In genomic region chrX:85566256-85566655, GRCm38 (mm10) we compare ENCODE assay signal across 21 mouse cellular contexts. TPM values are rescaled to one million over a fixed set of nuclear protein-coding genes. Genes with fewer than 3 reads are reported as not detected.
DNase-seq lines count a peak whose midpoint lies in the region; ATAC-seq and TF ChIP-seq lines count a peak whose summit lies in the region.
"Had no signal": no experiment of that assay in that cellular context is flagged by ENCODE, and none has a peak within 500 bp of the region (broad histone marks: within the 10 kb centered on the region; RNA-seq: fewer than 3 reads in every experiment).

No protein-coding gene starts in this region.

- no peaks in the 10 kb centered on the region for H3K9me3 ChIP-seq in ES-E14 (ENCODE audit: control insufficient read depth, insufficient read depth, low read depth, low read length)
- H3K9me3 ChIP-seq: embryonic facial prominence, embryonic 10.5 days; embryonic facial prominence, embryonic 12.5 days; forebrain, embryonic 13.5 days; forebrain, embryonic 15.5 days had no signal

- peak; percentile 26; the same call in 1 of the 2 replicates for ATAC-seq in megakaryocyte progenitor cell, adult 5-6 weeks (replicated peaks; ENCODE audit: poor library complexity)
- ATAC-seq: forebrain, embryonic 13.5 days; forebrain, embryonic 15.5 days; forebrain, postnatal 0 days had no signal

- no peaks in the 10 kb centered on the region for H3K4me1 ChIP-seq in ES-E14 (ENCODE audit: control insufficient read depth in 2 of 2, insufficient read depth in 2 of 2, low read length in 2 of 2, poor library complexity in 1 of 2)
- H3K4me1 ChIP-seq: embryonic facial prominence, embryonic 10.5 days; embryonic facial prominence, embryonic 12.5 days; forebrain, embryonic 13.5 days; forebrain, embryonic 15.5 days had no signal

- no peak overlapping the region for H3K9ac ChIP-seq in ES-E14 (ENCODE audit: insufficient read depth, low read depth, low read length, poor library complexity, severe bottlenecking)
- H3K9ac ChIP-seq: embryonic facial prominence, embryonic 12.5 days; forebrain, embryonic 13.5 days; forebrain, embryonic 15.5 days; forebrain, postnatal 0 days had no signal

- no peak for TF ChIP-seq CTCF in left cerebral cortex, adult 2 months (IDR thresholded peaks at IDR 0.05)

- in situ Hi-C loops in ES-E14 (cut with MboI; ENCODE audit: low sequenced_read_pairs in 2 of 2, unreplicated experiment in 2 of 2) = no loop called here

- H3K36me3 ChIP-seq in ES-E14 (ENCODE audit: control insufficient read depth, insufficient read depth, low read length, poor library complexity, severe bottlenecking) = no peaks in the 10 kb centered on the region
- H3K36me3 ChIP-seq: embryonic facial prominence, embryonic 10.5 days; embryonic facial prominence, embryonic 12.5 days; forebrain, embryonic 15.5 days had no signal

- intact Hi-C loops in left cerebral cortex, adult 2 months (cut with DNase I) = no loop called here
- intact Hi-C loops in heart, postnatal 10 days (cut with DNase I) = no loop called here

- no peak overlapping the region for H3K27ac ChIP-seq in ES-E14 (ENCODE audit: insufficient read depth, low read depth, low read length, poor library complexity, severe bottlenecking)
- no peak overlapping the region for H3K27ac ChIP-seq in left cerebral cortex, adult 2 months
- H3K27ac ChIP-seq: embryonic facial prominence, embryonic 10.5 days; embryonic facial prominence, embryonic 12.5 days; forebrain, embryonic 13.5 days; forebrain, embryonic 15.5 days had no signal

- DNase-seq in ES-E14 (ENCODE audit: low read depth, low spot score) (peak; percentile 1), ZHBTc4 (ENCODE audit: low read depth, low spot score) (peak; percentile 37)
- no peak for DNase-seq in left cerebral cortex, adult 2 months (ENCODE audit: extremely low spot score in 1 of 2, low spot score in 2 of 2)
- no peak for DNase-seq in heart, postnatal 10 days
- no peak for DNase-seq in thymus, postnatal 10 days (ENCODE audit: low spot score in 2 of 2)
- DNase-seq in thymus, postnatal 4 days = no peak
- DNase-seq: adrenal gland, adult 2 months; adrenal gland, postnatal 10 days; adrenal gland, postnatal 25 days; cerebellum, adult 11 months; cerebellum, adult 18-20 months; cerebellum, adult 8-10 months; cerebellum, adult 9-11 months; cerebellum, postnatal 14 days; cerebellum, postnatal 36 days; forebrain, postnatal 0 days had no signal

- H3K4me3 ChIP-seq in ES-E14 (ENCODE audit: insufficient read depth in 1 of 2, low read depth in 1 of 2, low read length in 2 of 2, poor library complexity in 1 of 2, severe bottlenecking in 1 of 2) = no peak overlapping the region
- no peak overlapping the region for H3K4me3 ChIP-seq in left cerebral cortex, adult 2 months
- H3K4me3 ChIP-seq: embryonic facial prominence, embryonic 10.5 days; embryonic facial prominence, embryonic 12.5 days; forebrain, embryonic 13.5 days; forebrain, embryonic 15.5 days had no signal

TF ChIP-seq in ES-E14, 5 proteins besides CTCF, POLR2A, EP300 and RAD21:
- TF ChIP-seq MAFK (IDR thresholded peaks at IDR 0.05; ENCODE audit: insufficient read depth, low read depth, low read length) (no peak), HCFC1 (IDR thresholded peaks at IDR 0.05; ENCODE audit: borderline replicate concordance, insufficient read depth, low read length) (no peak), CHD2 (IDR thresholded peaks at IDR 0.05; ENCODE audit: low read depth, low read length) (no peak), ZC3H11A (IDR thresholded peaks at IDR 0.05; ENCODE audit: borderline replicate concordance, low read depth, low read length) (no peak), ZNF384 (IDR thresholded peaks at IDR 0.05; ENCODE audit: low read depth, low read length) (no peak)

RNA-seq across cellular contexts. Expression of gene Tab3, which starts 7.6 kb away (rescaled TPM):
- total RNA-seq in ES-E14 (2012; rRNA removed) = 11.0 and 12.3 TPM in 2 replicates
- 13.2 and 15.5 TPM in 2 replicates for total RNA-seq in megakaryocyte progenitor cell, adult 5-6 weeks (2015)
- 6.1 and 8.2 TPM in 2 replicates for total RNA-seq in megakaryocyte progenitor cell, adult 5-6 weeks (2017)
- 10 to 100 TPM; 17.1 to 17.3 TPM for total RNA-seq in left cerebral cortex, adult 2 months (2021)
- total RNA-seq in heart, postnatal 10 days (2021) = 10 to 100 TPM; 10.8 to 13.4 TPM

Comparison
In these comparisons a context has a peak if more than half of its experiments do, and no peak if none do; other contexts are left out.
1. DNase-seq: peak in ES-E14 (single experiment) and ZHBTc4 (single experiment); none in left cerebral cortex, adult 2 months (0 of 2), heart, postnatal 10 days (0 of 2), thymus, postnatal 10 days (0 of 2) and thymus, postnatal 4 days (single experiment).